Mouse (Mus musculus): Measurements from ENCODE around the gene Trim17. TPM values are rescaled to one million over a fixed set of nuclear protein-coding genes. Genes with fewer than 3 reads are reported as not detected.
A peak's percentile ranks its signal among the peaks of the same experiment; 100 is the strongest.

Trim17 gene
- total RNA-seq (2012; rRNA removed): 0.50 and 0.52 TPM in 2 replicates
- under 1 TPM in 1 of 2 experiments, not detected in 1; 0.82 TPM for polyA plus RNA-seq (2012; ENCODE audit: insufficient read depth in 1 of 2, insufficient read length in 2 of 2, low read depth in 1 of 2, low replicate concordance in 2 of 2, missing spikeins in 1 of 2)

DNA sequence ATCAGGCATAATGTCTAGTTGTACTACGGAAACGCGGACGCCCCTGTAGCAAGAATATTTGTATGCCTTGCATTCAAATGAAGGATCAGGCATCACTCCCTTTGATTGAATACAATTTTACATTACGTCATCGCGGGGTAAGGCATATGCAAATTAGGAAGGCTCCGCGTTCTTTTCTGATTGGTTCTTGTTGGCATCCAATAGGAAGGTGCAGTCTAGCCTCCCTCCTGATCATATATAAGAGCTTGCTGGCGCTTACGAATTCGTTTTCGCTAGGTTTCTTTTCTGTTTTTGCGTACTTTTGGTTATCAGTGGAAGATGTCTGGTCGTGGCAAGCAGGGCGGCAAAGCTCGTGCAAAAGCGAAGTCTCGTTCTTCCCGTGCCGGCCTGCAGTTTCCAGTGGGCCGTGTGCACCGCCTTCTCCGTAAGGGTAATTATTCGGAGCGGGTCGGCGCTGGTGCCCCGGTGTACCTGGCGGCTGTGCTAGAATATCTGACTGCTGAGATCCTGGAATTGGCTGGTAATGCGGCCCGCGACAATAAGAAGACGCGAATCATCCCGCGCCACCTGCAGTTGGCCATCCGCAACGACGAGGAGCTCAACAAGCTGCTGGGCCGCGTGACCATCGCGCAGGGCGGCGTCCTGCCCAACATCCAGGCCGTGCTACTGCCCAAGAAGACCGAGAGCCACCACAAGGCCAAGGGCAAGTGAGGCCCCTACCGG is at the start of gene Trim17, which contains the start of gene Hist3h2a:
TSS of gene Trim17 (plus strand) at position 266 of the 723 bp plus-strand sequence.
TSS of gene Hist3h2a (plus strand) at position 266 of the 723 bp plus-strand sequence.
- Histone ChIP-seq H3K9me3 (replicated peaks; ENCODE audit: insufficient read depth, low read length) (no peaks in the 10 kb centered on the region), H3K79me2 (ENCODE audit: control insufficient read depth, insufficient read depth, low read length, poor library complexity) (peaks cover 11% of the 10 kb centered on the region), H3K27me3 (ENCODE audit: control insufficient read depth in 1 of 2, insufficient read depth in 2 of 2, low read length in 2 of 2) (peaks cover 0 to 3% of the 10 kb centered on the region in 2 experiments; a peak in 2 of 4 replicates), H3K9ac (ENCODE audit: control insufficient read depth, low read depth, low read length, poor library complexity, severe bottlenecking) (peak within 1 kb of the TSS; percentile 83), H3K4me3 (ENCODE audit: control insufficient read depth in 1 of 2, insufficient read depth in 1 of 2, low read depth in 2 of 2, low read length in 2 of 2) (peak within 1 kb of the TSS; percentile 63 to 74), H3K36me3 (ENCODE audit: control insufficient read depth in 1 of 2, insufficient read depth in 2 of 2, low read length in 2 of 2) (peaks cover 0 to 14% of the 10 kb centered on the region in 2 experiments; a peak in 2 of 4 replicates), H3K27ac (ENCODE audit: control insufficient read depth, low read depth, low read length) (peak within 1 kb of the TSS; percentile 92), H3K4me1 (ENCODE audit: control insufficient read depth in 1 of 2, insufficient read depth in 2 of 2, low read length in 2 of 2) (peaks cover 5 to 16% of the 10 kb centered on the region in 2 experiments; a peak in 3 of 4 replicates)
- DNase-seq (ENCODE audit: low read depth, low spot score): peak; percentile 100
- TF ChIP-seq ZKSCAN1 (IDR thresholded peaks at IDR 0.05; ENCODE audit: low read depth, low read length) (no peak), POLR2AphosphoS2 (IDR thresholded peaks at IDR 0.05; ENCODE audit: low read length) (peak; percentile 100), NELFE (IDR thresholded peaks at IDR 0.05; ENCODE audit: low read depth, low read length) (peak; percentile 100), CHD1 (IDR thresholded peaks at IDR 0.05; ENCODE audit: low read depth, low read length) (no peak), ZNF384 (IDR thresholded peaks at IDR 0.05; ENCODE audit: low read depth, low read length) (no peak), ETS1 (IDR thresholded peaks at IDR 0.05; ENCODE audit: low read depth, low read length) (peak; percentile 75; the same call in 1 of the 2 replicates), GABPA (IDR thresholded peaks at IDR 0.05; ENCODE audit: low read depth, low read length) (no peak), ZC3H11A (IDR thresholded peaks at IDR 0.05; ENCODE audit: low read depth, low read length) (no peak), TCF12 (IDR thresholded peaks at IDR 0.05; ENCODE audit: low read depth, low read length) (peak; percentile 90), HCFC1 (IDR thresholded peaks at IDR 0.05; ENCODE audit: low read depth, low read length) (peak; percentile 82), POLR2A (IDR thresholded peaks at IDR 0.05; ENCODE audit: control insufficient read depth in 1 of 2, insufficient read depth in 1 of 2, low read depth in 1 of 2, low read length in 2 of 2, poor library complexity in 1 of 2) (peak; percentile 96 to 99), NRF1 (IDR thresholded peaks at IDR 0.05; ENCODE audit: insufficient read depth, low read depth, low read length, poor library complexity, severe bottlenecking) (no peak), GATA1 (IDR thresholded peaks at IDR 0.05; ENCODE audit: low read depth, low read length) (peak; percentile 50; the same call in 1 of the 2 replicates), E2F4 (IDR thresholded peaks at IDR 0.05; ENCODE audit: borderline replicate concordance, low read depth, low read length) (no peak), MYC (IDR thresholded peaks at IDR 0.05; ENCODE audit: low read depth, low read length) (no peak), ZMIZ1 (IDR thresholded peaks at IDR 0.05; ENCODE audit: low read depth, low read length) (peak; percentile 100), TBP (IDR thresholded peaks at IDR 0.05; ENCODE audit: low read depth, low read length) (peak; percentile 99), TAL1 (IDR thresholded peaks at IDR 0.05; ENCODE audit: low read length) (no peak), JUND (IDR thresholded peaks at IDR 0.05; ENCODE audit: low read depth, low read length) (peak; percentile 91; the same call in 1 of the 2 replicates), MXI1 (IDR thresholded peaks at IDR 0.05; ENCODE audit: low read depth, low read length) (peak; percentile 79; the same call in 1 of the 2 replicates), MEF2A (IDR thresholded peaks at IDR 0.05; ENCODE audit: extremely low read depth, insufficient replicate concordance, low read depth, low read length, poor library complexity, severe bottlenecking) (peak; percentile 88), MAX (IDR thresholded peaks at IDR 0.05; ENCODE audit: low read length) (no peak), UBTF (IDR thresholded peaks at IDR 0.05; ENCODE audit: borderline replicate concordance, insufficient read depth, low read depth, low read length) (no peak; the same call in 1 of the 2 replicates), KAT2A (conservative IDR thresholded peaks at IDR 0.05; ENCODE audit: low read depth, low read length) (no peak), SMC3 (IDR thresholded peaks at IDR 0.05; ENCODE audit: low read depth, low read length) (no peak; the same call in 1 of the 2 replicates), MYB (IDR thresholded peaks at IDR 0.05; ENCODE audit: low read depth, low read length) (no peak), POLR2AphosphoS5 (IDR thresholded peaks at IDR 0.05; ENCODE audit: borderline replicate concordance, low read depth, low read length) (peak; percentile 98), BHLHE40 (IDR thresholded peaks at IDR 0.05; ENCODE audit: borderline replicate concordance, low read depth, low read length) (no peak), USF1 (IDR thresholded peaks at IDR 0.05; ENCODE audit: low read depth, low read length) (peak; percentile 75), ELF1 (IDR thresholded peaks at IDR 0.05; ENCODE audit: low read depth, low read length) (peak; percentile 39; the same call in 1 of the 2 replicates), SIN3A (IDR thresholded peaks at IDR 0.05; ENCODE audit: low read length) (peak; percentile 97), RCOR1 (IDR thresholded peaks at IDR 0.05; ENCODE audit: low read depth, low read length) (no peak), USF2 (IDR thresholded peaks at IDR 0.05; ENCODE audit: borderline replicate concordance in 1 of 2, insufficient read depth in 1 of 2, low read depth in 1 of 2, low read length in 2 of 2) (no peak), CHD2 (IDR thresholded peaks at IDR 0.05; ENCODE audit: low read length) (peak; percentile 87), MAZ (IDR thresholded peaks at IDR 0.05; ENCODE audit: low read depth, low read length) (no peak)

Measured in MEL (cell line).